Mouse (Mus musculus): Measurements from ENCODE around the gene Gpr137c. TPM values are rescaled to one million over a fixed set of nuclear protein-coding genes. Genes with fewer than 3 reads are reported as not detected.

Gpr137c gene
- total RNA-seq, 2 experiments from 2014 or later = 4.9 to 5.5 TPM

DNA sequence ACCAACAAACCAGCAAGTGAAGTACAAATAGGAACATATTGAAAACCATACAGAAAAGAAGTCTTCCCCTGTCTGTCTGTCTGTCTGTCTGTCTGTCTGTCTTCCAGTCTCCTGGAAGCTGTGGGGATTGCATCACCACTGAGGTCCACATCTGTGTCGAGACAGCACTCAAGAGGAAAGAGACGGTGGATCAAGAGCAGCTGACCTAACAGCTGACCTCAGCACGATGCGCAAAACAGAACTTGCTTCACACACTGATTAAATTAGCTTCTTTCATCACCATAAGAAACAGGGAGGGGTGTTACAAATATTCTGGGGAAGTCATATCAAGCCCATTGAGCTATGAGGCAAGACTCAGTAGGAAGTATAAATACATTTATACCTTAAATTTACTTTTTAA lies 72.1 kb downstream of the Gpr137c start:
- no peak for DNase-seq

DNA sequence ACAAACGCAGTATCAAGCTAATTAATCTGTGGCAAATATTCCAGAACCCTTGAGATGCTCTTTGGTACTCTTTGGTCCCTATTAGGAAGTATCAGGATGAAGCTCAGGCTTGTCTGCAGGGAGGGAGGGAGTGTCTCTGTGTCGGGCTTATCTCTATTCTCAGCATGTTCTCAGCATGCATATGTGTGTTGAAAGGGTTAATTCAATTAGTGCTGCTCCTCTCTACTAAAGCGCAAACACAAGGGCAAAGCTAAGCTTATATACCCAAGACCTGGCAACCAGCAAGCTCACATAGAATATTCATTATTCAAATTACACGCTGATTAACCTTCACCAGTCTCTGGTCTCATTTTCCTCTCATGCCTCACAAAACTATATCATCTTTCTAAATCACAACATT lies 84.4 kb downstream of the Gpr137c start:
- DNase-seq = no peak

GRCm38 (mm10) chr14:45304389-45304788 lies 84.9 kb downstream of the Gpr137c start:
- no peak for DNase-seq

DNA sequence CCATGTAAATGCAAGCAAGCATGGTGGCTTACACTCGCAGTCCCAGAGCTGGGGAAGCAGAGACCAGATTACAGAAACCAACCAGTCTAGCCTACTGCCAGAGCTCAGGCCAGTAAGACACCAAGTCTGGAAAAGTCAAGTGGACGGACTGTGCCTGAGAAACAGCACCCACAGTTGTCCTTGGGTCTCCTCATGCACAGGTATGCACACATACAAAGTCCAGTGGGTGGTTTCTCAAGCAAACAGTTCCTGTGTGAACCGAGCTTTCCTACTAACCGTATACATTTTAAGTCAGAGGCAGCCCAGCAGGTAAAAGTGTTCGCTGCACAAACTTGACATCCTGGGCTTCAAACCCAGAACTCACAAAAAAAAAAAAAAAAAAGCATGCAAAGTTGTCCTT lies 86.3 kb downstream of the Gpr137c start:
- no peak for DNase-seq

- no peak for DNase-seq
These were observed 88.3 kb downstream of the Gpr137c start for GRCm38 (mm10) chr14:45307630-45308328.

DNA sequence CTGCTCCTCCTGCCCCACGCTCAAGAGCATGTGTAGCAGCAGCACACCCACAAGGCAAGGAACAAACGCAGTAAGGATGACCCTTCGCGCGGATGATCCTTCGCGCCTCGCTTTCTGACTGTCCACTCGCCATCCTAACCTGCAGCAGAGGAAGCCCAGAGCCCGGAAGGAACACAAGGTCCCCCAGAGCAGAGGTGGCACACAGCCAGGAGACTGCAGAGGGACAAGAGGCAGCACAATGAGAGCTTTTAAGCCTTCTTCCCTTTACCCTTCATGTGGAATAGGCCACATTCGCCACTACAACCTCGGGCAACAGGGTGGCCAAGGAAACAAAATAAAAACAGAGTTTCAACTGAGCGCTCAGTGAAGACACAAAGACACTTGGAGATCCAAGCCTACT lies 90.1 kb downstream of the Gpr137c start:
- peak; percentile 30 for DNase-seq

DNA sequence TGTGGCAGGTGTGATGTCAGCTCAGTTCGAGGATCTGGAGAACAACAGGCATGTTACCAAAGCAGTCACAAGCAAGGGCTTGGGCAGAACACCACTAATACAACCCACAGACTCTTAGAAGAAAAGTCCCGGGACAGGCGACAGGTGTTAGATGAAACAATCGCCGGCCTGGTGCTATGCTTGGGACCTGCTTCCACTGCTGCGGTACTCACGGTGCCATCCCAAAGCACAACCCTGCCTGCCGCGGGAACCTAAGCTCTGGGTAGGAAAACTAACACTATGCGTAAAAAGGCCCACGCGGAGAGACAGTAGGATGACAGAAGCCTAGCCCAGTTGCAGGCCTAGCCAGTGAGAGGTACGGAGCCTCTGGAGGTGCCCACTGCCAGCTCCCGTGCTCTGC lies 90.6 kb downstream of the Gpr137c start:
- DNase-seq = no peak

DNA sequence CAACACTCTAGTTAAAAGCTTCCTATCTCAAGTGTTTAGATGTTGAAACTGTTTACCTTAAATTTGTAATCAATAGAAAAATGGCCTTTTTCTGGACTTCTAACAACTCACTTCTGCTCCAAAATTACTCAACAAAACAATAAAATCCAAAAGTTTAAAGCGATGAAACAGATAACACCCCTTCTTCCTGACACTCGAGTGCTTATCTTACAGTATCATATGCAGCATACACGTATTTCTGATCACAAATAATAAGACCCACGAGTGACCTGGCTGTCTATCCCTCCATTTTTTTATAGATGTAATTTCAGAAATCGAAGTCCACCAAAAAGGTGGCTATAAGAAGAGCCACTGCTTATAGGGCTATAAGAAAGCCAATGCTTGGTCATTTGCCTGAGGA lies 97.4 kb downstream of the Gpr137c start:
- no peak for DNase-seq

DNA sequence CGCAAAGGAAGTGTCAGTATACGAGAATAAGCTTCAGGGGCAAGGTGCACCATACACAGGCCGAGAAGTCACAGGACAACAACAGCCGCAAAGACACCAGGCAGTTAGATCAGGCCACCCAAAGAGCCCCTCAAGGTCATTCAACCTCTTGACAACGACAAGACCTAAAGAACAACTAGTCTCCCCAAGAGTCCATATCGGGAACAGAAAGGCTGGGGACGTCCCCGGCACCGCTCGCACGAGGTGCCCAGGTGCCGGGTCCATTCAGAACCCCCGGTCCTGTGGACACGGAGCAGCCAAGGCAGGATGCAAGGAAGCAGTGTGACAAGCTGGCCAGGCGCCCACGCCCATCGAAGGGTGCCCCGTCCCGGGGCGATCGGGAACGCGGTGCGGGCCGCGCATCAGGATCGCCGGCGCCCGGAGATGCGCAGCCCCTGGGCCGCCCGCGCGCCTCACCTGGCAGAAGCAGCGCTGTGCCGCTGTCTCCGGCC lies 98.4 kb downstream of the Gpr137c start:
- peak; percentile 60 for DNase-seq

- DNase-seq = peak; percentile 82
These were observed 99.1 kb downstream of the Gpr137c start, which contains the start of gene Ero1l for GRCm38 (mm10) chr14:45318426-45319236. Gene Ero1l, minus strand, starts transcription at chr14:45318771.

- DNase-seq = no peak
These were observed 99.7 kb downstream of the Gpr137c start for GRCm38 (mm10) chr14:45319237-45319610.

DNA sequence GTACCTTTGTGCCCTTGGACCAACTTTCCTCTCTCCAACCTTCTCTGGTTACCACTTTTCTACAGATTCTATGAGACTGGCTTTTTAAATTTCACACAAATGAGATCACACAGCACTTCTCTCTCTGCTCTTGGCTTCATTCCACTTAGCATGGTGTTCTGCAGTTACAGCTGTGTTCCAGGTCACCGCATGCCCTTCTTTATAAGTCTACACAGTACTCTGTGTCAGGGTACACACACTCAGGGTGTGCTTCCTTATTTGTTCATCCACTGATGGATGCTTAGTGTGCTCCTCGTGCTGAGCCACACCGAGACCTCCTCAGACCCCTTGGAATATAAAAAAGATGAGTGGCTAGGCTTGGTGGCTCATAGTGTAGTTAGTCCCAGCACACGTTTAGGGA lies 100.6 kb downstream of the Gpr137c start:
- DNase-seq = no peak

DNA sequence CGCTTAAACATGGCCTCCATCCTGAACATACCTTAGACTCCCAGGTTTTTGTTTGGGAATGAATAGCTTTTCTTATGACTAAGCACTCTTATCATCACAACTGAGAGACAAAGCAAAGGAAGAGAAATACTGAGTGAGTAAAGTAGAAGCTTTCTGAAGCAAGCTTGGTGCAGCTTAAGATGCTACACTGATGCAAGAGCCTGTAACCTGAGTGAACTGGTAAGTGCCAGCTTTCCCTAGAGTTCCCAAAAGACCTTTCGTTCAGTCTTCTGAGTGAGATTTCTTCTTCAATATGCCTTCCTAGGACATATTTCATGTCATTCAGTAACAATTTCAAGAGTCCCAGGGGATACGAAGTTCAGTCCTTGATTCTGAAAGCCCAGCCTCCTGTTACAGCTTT lies 101.5 kb downstream of the Gpr137c start:
- DNase-seq = no peak

DNA sequence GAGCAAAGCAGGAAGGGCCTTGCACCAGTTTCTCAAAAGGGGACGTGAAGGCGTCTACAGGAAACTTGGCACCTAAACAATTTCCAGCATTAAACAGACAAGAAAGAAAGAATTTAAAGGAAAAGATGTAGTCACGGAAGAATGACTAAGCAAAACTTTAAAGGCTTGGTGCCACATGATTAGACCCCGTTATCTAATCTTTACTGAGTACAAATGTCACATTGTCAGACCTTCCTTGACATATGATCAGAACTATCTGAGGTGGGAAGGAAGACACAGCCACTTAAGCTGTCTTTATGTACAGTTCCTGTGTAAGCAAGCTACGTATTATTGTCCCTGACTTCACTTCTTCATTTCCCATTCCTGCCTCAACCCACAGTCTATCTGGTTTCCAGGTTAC lies 102.1 kb downstream of the Gpr137c start:
- no peak for DNase-seq

GRCm38 (mm10) chr14:45322450-45322849 lies 102.9 kb downstream of the Gpr137c start:
- no peak for DNase-seq

DNA sequence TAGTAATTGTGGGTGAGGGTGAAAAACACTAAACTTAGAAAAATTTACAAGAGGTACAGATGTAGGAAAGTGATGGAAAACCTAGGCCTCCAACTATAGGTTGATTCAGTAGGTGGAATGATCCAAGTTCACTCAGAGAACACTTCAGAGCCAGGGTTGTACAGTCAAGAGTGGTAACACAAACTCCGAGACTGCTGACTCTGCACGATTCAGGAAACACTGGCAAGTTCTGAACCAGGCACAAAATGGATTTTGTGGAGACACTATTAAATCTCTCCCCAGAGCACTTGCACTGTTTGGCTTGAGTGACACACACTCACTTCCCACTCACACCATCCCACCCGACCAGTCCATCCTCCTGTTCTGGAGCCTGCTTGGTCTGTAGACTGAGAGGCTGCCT lies 103.8 kb downstream of the Gpr137c start:
- DNase-seq = no peak

GRCm38 (mm10) chr14:45325471-45325870 lies 106.0 kb downstream of the Gpr137c start:
- no peak for DNase-seq

- no peak for DNase-seq
These were observed 108.7 kb downstream of the Gpr137c start for GRCm38 (mm10) chr14:45328072-45328713.

DNA sequence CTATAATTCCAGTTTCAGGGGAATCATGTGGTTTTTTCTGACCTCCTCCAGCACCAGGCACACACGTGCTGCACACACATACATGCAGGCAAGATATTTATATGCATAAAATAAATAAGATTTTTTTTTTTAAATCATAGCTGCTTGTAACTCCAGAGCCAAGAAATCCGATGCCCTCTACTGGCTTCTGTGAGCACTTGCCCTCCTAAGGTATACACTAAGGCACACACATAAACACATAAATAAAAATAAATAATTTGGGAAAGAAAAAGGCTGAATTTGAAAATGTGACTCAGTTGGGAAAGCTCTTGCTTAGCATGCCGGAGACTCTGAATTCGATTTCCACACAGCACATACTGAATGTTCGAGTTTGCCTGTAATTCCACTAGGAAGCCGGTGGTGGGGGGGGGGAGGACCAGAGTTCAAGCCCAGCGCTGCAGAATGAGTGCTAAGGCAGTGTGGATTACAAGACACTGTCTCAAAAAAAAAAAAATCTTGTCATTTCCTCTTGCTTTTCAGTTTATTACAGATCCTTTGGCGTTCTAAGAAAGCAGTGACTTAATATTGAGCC lies 109.6 kb downstream of the Gpr137c start:
- DNase-seq = no peak

DNA sequence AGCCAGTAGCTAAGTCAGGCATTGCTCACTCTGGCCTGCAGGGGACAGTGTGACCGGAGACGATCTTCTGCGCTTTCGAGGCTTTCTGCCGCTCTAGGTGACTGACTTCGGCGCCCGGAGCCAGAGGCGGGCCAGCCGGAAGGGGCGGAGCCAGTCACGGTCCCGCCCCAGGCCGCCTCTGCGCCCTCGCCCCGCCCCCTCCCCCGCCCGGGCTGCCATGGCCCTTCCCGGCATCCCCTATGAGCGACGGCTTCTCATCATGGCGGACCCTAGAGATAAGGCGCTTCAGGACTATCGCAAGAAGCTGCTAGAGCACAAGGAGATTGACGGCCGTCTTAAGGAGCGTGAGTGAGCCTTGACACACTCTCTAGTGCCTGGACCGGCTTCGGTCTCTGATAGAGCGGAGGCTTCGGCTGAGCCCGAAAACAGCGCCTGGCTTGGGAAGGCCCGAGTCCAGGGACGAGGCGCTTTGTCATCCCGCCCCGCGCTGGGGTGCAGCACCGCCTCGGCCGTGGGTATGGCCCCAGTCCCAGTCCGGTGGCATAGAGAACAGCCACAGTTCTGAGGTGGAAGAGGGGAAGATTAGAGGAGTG lies 110.2 kb downstream of the Gpr137c start, which contains the start of gene Psmc6:
TSS of gene Psmc6 (plus strand) at position 200 of the 593 bp plus-strand sequence.
- peak; percentile 93 for DNase-seq
